Mouse (Mus musculus): Measurements from ENCODE around the gene Tmem125. TPM values are rescaled to one million over a fixed set of nuclear protein-coding genes. Genes with fewer than 3 reads are reported as not detected.

The Tmem125 gene
- total RNA-seq, 2 experiments from 2014 or later, result 6.6 to 14.5 TPM

- intact Hi-C loops (cut with DNase I), result no loop called here
- no peak for DNase-seq (ENCODE audit: low spot score in 2 of 2)
These were observed 43.1 kb downstream of the Tmem125 start for GRCm38 (mm10) chr4:118500792-118501191.

- intact Hi-C loops (cut with DNase I), result no loop called here
- peak; percentile 24 to 26 for DNase-seq (ENCODE audit: low spot score in 2 of 2)
These were observed 43.6 kb downstream of the Tmem125 start for GRCm38 (mm10) chr4:118500171-118500724.

Other genes starting within 250 kb of the Tmem125 start
- 10 to 100 TPM; 30.0 to 46.8 TPM for gene Szt2, start 134.8 kb downstream of the Tmem125 start, total RNA-seq (2021)
- 10 to 100 TPM; 55.6 to 62.5 TPM for gene Med8, start 134.7 kb downstream of the Tmem125 start, total RNA-seq (2021)
- gene Elovl1, start 116.0 kb downstream of the Tmem125 start, total RNA-seq (2021), result 10 to 100 TPM; 21.9 to 24.3 TPM
- 1 to 10 TPM; 1.3 to 1.6 TPM for gene Cdc20, start 106.7 kb downstream of the Tmem125 start, total RNA-seq (2021)
- gene Mpl, start 86.5 kb downstream of the Tmem125 start, total RNA-seq (2021), result under 1 TPM; 0.79 to 0.94 TPM
- gene Tie1, start 54.0 kb downstream of the Tmem125 start, total RNA-seq (2021), result 1 to 10 TPM; 7.8 to 8.6 TPM
- gene 2610528J11Rik, start 17.0 kb downstream of the Tmem125 start, total RNA-seq (2021), result not detected
- under 1 TPM; 0.64 to 0.70 TPM for gene Cfap57, start 76.7 kb upstream of the Tmem125 start, total RNA-seq (2021)
- 10 to 100 TPM; 53.5 to 62.3 TPM for gene Ebna1bp2, start 76.8 kb upstream of the Tmem125 start, total RNA-seq (2021)
- gene Olfr62, start 114.9 kb upstream of the Tmem125 start, total RNA-seq (2021), result not detected
- not detected for gene Olfr1342, start 148.7 kb upstream of the Tmem125 start, total RNA-seq (2021)
- gene Olfr1341, start 159.5 kb upstream of the Tmem125 start, total RNA-seq (2021), result not detected
- gene Olfr1340, start 176.1 kb upstream of the Tmem125 start, total RNA-seq (2021), result not detected
- not detected for gene Olfr1339, start 188.1 kb upstream of the Tmem125 start, total RNA-seq (2021)
- gene Olfr1338, start 214.7 kb upstream of the Tmem125 start, total RNA-seq (2021), result not detected
- gene Olfr1337, start 238.5 kb upstream of the Tmem125 start, total RNA-seq (2021), result not detected